11 mouse cellular contexts compared by ENCODE assay signal in genomic region chrX:12195234-12195919, GRCm38 (mm10). TPM values are rescaled to one million over a fixed set of nuclear protein-coding genes. Genes with fewer than 3 reads are reported as not detected.
DNase-seq lines count a peak whose midpoint lies in the region; ATAC-seq and TF ChIP-seq lines count a peak whose summit lies in the region.
"Had no signal": no experiment of that assay in that cellular context is flagged by ENCODE, and none has a peak within 500 bp of the region (broad histone marks: within the 10 kb centered on the region; RNA-seq: fewer than 3 reads in every experiment).

No protein-coding gene starts in this region.

- no peaks in the 10 kb centered on the region for H3K4me1 ChIP-seq in lung, adult 2 months (ENCODE audit: control insufficient read depth, insufficient read depth, low read length)
- H3K4me1 ChIP-seq in lung, postnatal 0 days (ENCODE audit: insufficient read depth, low read depth, low read length) = no peaks in the 10 kb centered on the region
- H3K4me1 ChIP-seq: hindbrain, embryonic 10.5 days; limb, embryonic 15.5 days had no signal

- WGBS in lung, adult 2 months = 55% methylated on average over 11 of the region's 11 CpGs
- WGBS in lung, postnatal 0 days = 39% methylated on average over 11 of the region's 11 CpGs

- H3K9ac ChIP-seq in lung, postnatal 0 days (replicated peaks; ENCODE audit: low read depth) = no peak overlapping the region
- H3K9ac ChIP-seq: limb, embryonic 15.5 days had no signal

- ATAC-seq in lung, postnatal 0 days = no peak
- ATAC-seq in common myeloid progenitor, adult 5-6 weeks (replicated peaks; ENCODE audit: low read depth, poor library complexity, severe bottlenecking) = peak; percentile 29; the same call in 1 of the 2 replicates
- ATAC-seq in monocyte, adult 5-6 weeks (replicated peaks; ENCODE audit: insufficient number of reproducible peaks, low FRiP score, low TSS enrichment, poor library complexity, severe bottlenecking) = no peak

- no peaks in the 10 kb centered on the region for H3K36me3 ChIP-seq in lung, postnatal 0 days (ENCODE audit: insufficient read depth, low read length)
- H3K36me3 ChIP-seq in splenic B cell, adult 2 months (ENCODE audit: control insufficient read depth, insufficient read depth, low read length, poor library complexity, severe bottlenecking) = no peaks in the 10 kb centered on the region
- H3K36me3 ChIP-seq: hindbrain, embryonic 10.5 days; limb, embryonic 15.5 days had no signal

- TF ChIP-seq CTCF in lung, adult 2 months (IDR thresholded peaks at IDR 0.05; ENCODE audit: insufficient read depth, low read length) = no peak
- TF ChIP-seq CTCF in lung, postnatal 0 days (IDR thresholded peaks at IDR 0.05) = no peak

- DNase-seq in frontal cortex, postnatal 36 days (ENCODE audit: low spot score in 2 of 2) = peak; percentile 2 to 3
- no peak for DNase-seq in frontal cortex, adult 2 months (ENCODE audit: extremely low spot score in 1 of 2, low spot score in 1 of 2)
- peak; percentile 5 for DNase-seq in lung, adult 2 months
- no peak for DNase-seq in lung, postnatal 0 days (ENCODE audit: low spot score)
- DNase-seq in splenic B cell, adult 2 months (ENCODE audit: low read depth, low spot score) = peak; percentile 52
- DNase-seq in embryo, embryonic 11 days = no peak
- DNase-seq: kidney, adult 18-20 months had no signal

- H3K27ac ChIP-seq in lung, postnatal 0 days (ENCODE audit: low read length) = no peak overlapping the region
- H3K27ac ChIP-seq: hindbrain, embryonic 10.5 days; limb, embryonic 15.5 days had no signal

- H3K4me3 ChIP-seq in lung, adult 2 months (replicated peaks; ENCODE audit: extremely low read depth, low read depth, low read length) = no peak overlapping the region
- H3K4me3 ChIP-seq in lung, postnatal 0 days (ENCODE audit: low read depth, low read length) = no peak overlapping the region
- H3K4me3 ChIP-seq: hindbrain, embryonic 10.5 days; limb, embryonic 15.5 days had no signal

- no peak overlapping the region for H3K4me2 ChIP-seq in lung, postnatal 0 days (replicated peaks; ENCODE audit: low read depth, low read length)
- H3K4me2 ChIP-seq: limb, embryonic 15.5 days had no signal

- no peaks in the 10 kb centered on the region for H3K27me3 ChIP-seq in lung, postnatal 0 days (replicated peaks; ENCODE audit: insufficient read depth, low read length)
- no peaks in the 10 kb centered on the region for H3K27me3 ChIP-seq in splenic B cell, adult 2 months (ENCODE audit: control insufficient read depth, insufficient read depth, low read length, poor library complexity, severe bottlenecking)

- no peaks in the 10 kb centered on the region for H3K9me3 ChIP-seq in lung, postnatal 0 days (ENCODE audit: low read length)
- H3K9me3 ChIP-seq: hindbrain, embryonic 10.5 days; limb, embryonic 15.5 days had no signal

- TF ChIP-seq EP300 in lung, postnatal 0 days (IDR thresholded peaks at IDR 0.05) = no peak

- no peak for TF ChIP-seq POLR2A in lung, adult 2 months (IDR thresholded peaks at IDR 0.05; ENCODE audit: borderline replicate concordance, extremely low read depth, low read depth, low read length)

RNA-seq across cellular contexts. Expression of gene Bcor, which starts 35.2 kb away (rescaled TPM):
- 13.9 and 17.2 TPM in 2 replicates for polyA plus RNA-seq in frontal cortex, adult 2 months (2012; rRNA removed)
- 12.7 and 15.8 TPM in 2 replicates for polyA plus RNA-seq in lung, adult 2 months (2012; rRNA removed)
- 8.2 and 12.0 TPM in 2 replicates for polyA plus RNA-seq in lung, postnatal 0 days (2015; fragmentation: Nextera tagmentation; extraction: Ambion mirVana)
- total RNA-seq in common myeloid progenitor, adult 5-6 weeks (2017) = 41.5 and 45.0 TPM in 2 replicates
- 26.0 to 43.7 TPM (median 27.1 TPM) in 3 replicates for total RNA-seq in monocyte, adult 5-6 weeks (2017)

Comparison
In these comparisons a context has a peak if more than half of its experiments do, and no peak if none do; other contexts are left out.
1. DNase-seq: peak in frontal cortex, postnatal 36 days (2 of 2), lung, adult 2 months (single experiment) and splenic B cell, adult 2 months (single experiment); none in frontal cortex, adult 2 months (0 of 2), lung, postnatal 0 days (single experiment) and embryo, embryonic 11 days (single experiment).